Mouse (Mus musculus): ENCODE measurements around the gene Senp6.

Senp6 gene

GRCm38 (mm10) chr9:80172396-80173222 lies 105.9 kb downstream of the Senp6 start:
- no peak for DNase-seq (ENCODE audit: low spot score)

- DNase-seq (ENCODE audit: low spot score): peak; percentile 26
These were observed 106.9 kb downstream of the Senp6 start for GRCm38 (mm10) chr9:80173629-80174028.

- DNase-seq (ENCODE audit: low spot score): no peak
These were observed 110.2 kb downstream of the Senp6 start for GRCm38 (mm10) chr9:80176696-80177478.

DNA sequence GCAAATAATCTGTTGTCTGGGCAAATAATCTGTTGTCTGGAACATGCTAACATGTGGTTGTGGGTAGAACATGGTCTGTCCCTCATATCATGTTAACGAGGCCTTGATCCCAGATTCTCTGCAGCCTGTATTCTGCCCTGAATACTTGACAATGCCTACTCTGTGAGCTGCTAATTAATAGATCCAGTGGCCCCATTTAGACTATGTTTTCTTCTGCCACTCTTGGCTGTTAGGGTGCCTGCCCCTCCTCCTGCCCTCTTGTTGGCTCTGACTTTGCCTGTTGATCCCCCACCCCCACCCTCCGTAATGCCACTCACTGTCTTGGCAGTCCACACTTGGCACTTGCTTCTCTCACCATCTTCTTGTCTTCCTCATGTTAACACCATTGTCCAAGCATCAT lies 112.0 kb downstream of the Senp6 start:
- DNase-seq (ENCODE audit: low spot score): no peak

- DNase-seq (ENCODE audit: low spot score): no peak
These were observed 113.0 kb downstream of the Senp6 start for GRCm38 (mm10) chr9:80179688-80180087.

DNA sequence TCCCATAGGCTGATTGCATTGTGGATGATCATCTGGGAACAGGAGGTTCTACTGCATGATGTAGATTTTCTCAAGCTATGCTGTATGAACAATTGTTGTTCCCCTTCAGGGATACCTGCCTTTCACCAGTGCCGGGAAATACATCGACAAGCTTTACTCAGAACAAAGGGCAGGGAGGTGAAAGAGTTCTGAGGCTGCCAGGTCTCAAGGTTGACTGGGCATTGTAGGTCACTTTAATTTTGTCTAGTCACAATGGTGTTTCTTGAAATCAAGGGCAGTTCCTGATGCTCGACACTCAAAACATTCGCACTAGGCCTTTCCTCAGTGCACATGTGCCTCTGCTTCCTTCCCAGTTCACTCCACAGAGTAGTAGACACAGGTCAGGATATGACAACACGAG lies 114.1 kb downstream of the Senp6 start:
- DNase-seq (ENCODE audit: low spot score): no peak

DNA sequence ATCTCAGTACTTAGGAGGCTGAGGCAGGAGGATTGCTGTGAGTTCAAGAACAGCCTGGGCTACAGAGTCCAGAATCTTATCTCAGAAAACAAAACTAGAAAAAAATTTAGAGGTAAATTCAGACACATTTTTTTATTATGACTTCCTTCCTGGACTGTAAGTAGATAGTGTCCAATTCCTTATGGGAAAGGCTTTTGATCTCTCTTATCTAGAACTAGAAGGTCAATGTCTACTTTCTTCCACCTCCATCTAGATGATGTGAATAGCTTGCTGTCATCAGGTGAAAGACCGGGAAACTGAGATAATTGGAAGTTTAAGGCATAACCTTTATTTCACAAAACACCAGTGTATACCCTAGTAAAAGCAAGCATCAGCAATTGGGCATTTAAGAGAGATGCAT lies 115.0 kb downstream of the Senp6 start:
- DNase-seq (ENCODE audit: low spot score): no peak

DNA sequence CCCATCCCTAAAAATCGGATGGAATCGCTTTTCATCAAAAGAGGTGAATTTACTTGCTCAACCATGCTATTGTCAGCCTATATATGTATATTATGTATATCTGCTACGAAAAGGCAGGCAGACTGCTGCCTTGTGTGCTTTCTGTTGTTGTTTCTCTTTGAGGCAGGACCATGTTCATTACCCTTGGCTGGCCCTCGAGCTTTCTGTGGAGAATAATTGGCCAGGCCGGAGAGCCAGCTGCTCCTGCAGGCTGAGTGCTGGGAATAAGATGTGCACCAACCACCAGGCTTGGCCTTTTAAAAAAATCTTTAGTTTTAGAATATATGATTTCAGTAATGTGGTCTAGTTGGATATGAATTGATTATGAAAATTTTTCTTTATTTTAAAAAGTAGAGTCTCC lies 117.4 kb downstream of the Senp6 start:
- no peak for DNase-seq (ENCODE audit: low spot score)

- no peak for DNase-seq (ENCODE audit: low spot score)
These were observed 119.0 kb downstream of the Senp6 start for GRCm38 (mm10) chr9:80185737-80186136.

GRCm38 (mm10) chr9:80186693-80187092 lies 120.0 kb downstream of the Senp6 start:
- DNase-seq (ENCODE audit: low spot score): no peak

GRCm38 (mm10) chr9:80188324-80188893 lies 121.7 kb downstream of the Senp6 start:
- no peak for DNase-seq (ENCODE audit: low spot score)

DNA sequence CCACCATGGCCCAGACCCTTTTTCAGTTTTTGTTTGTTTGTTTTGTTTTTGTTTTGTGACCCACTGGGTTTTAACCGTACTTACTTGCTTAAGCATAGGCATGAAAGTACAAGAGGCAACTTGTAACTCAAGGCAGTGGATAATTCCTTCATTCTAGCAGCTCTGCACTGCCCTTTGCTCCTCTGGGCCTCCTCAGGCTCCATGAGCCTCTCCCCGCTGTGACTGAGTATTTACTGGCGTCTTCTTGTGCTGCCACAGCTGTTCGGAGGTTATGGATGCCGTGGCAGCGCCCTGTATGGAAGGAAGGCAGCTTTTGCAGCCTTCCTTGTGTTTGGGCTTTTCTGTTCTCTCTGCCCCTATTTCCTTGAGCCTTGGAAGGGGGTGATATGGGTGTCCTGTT lies 124.5 kb downstream of the Senp6 start:
- no peak for DNase-seq (ENCODE audit: low spot score)

DNA sequence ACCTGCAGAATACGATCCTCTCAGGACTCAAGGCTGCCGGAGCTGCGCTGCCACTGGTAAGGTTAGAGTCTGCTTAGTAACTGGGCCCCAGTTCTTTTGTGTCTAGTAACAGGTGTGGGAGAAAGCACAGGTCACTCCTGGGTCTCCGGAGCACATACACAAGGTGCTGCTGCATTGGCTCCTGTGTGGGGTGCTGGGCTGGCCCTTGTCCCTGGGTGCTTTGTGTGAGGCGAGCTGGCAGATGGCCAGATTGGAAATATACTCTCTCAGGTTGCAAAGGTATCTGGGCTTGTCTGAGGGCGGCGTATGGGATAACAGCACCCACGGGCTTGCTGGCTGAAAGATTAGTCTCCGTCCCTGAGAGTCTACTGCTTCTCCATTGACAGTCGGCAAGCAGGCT lies 125.6 kb downstream of the Senp6 start:
- DNase-seq (ENCODE audit: low spot score): no peak

- no peak for DNase-seq (ENCODE audit: low spot score)
These were observed 127.7 kb downstream of the Senp6 start for GRCm38 (mm10) chr9:80194446-80194845.
